Mouse (Mus musculus) lung, postnatal 0 days (tissue): ENCODE data around the gene Cfdp1.

Source experiments
- CTCF ChIP-seq: IDR thresholded peaks from 2 replicates; pipeline ENCODE4 v1.5.1; 2016; ENCODE audit warnings: antibody characterized with exemption, mild to moderate bottlenecking
- EP300 ChIP-seq: IDR thresholded peaks from 2 replicates; pipeline ENCODE4 v1.6.1; 2016; ENCODE audit warnings: antibody characterized with exemption, mild to moderate bottlenecking, control low read depth

DNA sequence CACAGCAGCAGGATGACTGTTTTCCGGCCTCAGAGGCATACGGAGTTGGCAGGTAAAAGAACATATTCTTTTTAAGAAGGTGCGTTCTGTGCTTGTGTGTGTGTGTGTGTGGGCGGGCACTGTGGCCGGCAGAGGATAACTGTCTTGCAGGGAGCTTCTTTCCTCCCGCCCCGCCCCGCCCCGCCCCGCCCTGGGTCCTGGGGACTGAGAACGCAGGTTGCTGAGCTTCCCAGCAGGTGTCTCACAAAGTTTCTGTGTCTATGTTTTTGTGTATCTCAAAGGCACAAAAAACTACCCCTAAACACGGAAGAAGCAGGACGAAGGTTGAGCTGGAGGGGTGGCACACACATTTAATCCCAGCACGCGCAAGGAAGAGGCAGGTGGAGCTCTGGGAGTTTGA, 84.8 kb downstream of the Cfdp1 start:
- no peak for TF ChIP-seq CTCF
- no peak for TF ChIP-seq EP300
